Mouse (Mus musculus): Measurements from ENCODE around the gene Tbpl1.

Tbpl1 gene

DNA sequence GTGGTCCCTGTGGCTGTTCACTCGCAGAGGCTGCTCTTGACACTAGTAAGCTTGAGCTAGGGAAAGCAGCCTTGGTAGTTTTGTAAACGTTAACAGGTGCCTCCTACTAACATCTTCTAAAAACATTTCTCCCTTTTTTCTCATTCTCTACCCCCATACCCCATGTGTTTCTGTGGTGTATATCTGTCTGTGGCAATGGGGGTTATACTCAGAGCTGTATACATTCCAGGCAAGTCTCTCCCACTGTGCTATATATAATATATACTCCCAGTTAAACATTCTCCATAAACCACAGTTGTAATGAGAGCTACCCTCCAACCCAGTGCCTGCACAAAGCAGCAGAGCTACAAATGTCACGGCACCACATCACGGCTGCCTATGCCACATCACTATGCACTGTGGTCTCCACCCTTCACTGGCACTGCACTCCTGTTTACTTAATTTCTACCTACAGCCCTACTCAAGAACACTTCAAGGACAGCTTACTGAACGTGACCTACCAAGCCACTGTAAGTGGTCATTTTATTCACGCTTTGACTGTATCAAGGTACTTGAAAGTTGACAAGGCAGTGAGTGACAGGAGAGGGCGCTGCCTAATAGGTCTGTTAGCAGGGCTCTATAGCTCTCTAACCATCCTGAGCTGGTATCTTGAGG is 23.4 kb downstream of the Tbpl1 start:
- no peak for DNase-seq

DNA sequence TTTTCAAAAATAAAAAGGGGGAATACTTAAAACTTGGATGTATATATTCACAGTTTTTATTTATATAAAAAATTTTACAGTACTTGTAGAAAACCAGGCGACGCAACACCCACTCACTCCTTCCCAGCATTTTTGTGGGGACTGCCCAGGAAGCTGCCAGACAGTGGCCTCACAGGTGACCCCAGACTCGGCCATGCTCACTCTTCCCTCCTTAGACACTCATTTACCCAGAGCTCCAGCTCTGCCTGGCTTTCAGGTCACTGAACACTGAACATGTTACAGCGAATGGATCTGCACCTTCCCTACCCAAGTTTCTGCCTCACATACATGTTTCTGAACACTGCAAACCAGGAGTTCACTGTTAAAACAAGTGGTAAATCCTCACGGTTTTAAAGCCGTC is 27.9 kb downstream of the Tbpl1 start:
- no peak for DNase-seq

DNA sequence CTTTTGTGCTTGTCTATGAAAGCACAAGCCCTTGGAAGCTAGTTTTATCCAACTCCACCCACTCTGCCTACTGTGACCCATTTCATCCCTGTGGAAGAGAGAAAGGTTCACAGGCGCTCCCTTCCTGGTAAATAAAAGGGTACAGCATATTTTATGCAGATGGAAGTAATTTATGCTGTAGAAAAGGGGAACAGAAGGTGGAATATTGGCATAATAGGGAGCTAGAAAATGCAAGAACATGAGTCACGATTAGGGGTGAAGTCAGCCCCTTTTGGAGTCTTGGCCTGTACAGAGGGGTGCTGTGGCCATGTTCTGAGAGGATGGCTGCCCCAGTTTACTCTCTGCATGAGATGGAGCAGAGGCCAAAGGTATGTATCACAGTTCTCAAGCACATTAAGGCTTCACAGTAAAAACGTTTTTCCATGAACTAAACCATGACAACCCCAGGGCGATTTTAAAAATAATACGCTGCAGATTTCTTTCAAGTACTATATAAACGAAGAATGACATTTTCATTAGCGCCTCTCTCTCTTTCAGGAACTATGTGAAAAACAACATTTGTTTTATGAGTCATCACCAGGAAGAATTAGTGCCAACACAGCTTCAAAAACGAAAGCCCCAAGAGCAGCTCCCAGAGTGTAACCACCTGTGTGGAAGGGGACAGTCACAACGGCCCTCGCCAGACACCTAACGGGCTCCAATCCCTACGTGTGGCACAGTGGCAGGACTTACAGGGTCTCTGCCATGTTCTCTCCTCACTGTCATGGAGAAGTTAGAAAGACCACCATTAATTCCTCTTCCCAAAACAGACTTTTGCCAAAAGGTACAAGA is 30.0 kb downstream of the Tbpl1 start:
- no peak for DNase-seq

DNA sequence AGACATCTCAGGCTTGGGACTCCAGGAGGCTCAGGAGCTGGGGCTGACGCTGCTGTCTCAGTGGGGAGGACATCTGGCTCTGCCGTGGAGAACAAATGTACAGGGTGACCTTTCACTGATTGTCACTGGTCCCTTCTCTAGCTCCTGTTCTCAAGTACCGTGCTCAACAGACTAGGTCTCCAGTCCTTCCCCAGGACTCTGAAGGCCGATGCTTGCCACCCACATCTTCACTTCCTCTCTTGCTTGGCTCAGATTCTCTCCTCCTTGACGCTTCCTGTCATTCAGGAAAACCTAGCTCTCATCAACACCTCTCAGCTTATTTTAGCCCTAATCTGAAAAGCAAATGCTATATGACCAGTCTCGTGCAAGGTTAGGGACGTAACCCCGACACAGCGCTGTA is 31.0 kb downstream of the Tbpl1 start:
- DNase-seq, result no peak

DNA sequence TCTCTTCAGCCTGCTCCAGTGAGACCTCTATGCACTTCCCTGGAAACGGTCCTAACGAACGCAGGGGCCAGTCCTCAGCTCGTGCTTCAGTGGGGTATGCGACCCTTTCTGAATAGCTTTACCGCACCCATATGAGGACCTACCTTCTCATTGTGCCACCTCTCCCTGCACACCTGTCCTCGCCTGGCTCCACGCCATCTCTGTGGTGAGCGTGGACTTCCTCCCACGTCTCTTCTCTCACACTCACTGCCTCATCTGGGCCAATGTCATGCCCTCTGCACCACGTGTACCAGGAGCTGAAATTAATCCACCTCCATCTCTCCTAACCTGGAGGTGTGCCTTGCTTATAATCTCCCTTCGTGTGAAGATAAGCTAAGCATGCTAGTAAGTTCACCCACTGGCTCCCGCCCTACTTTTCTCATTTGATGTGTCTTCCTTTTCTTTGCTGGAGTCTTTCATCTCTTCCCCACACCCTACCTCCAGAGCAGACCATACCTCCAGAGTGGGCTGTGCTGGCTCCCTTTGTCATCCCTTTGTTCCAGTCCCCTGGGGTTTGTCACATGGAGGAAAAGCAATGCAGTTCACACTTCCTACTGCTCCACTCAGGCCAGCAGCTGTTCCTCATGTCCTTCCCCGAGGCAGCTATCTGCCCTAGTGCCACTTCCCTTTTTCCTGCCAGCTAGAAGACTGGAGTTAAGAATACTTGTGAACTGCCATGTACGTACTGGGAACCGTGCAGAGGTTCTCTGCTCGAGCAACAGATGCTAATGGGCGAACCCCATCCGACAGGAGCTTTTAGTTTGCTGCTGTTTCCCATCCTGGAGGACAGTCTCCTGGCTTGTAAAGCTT is 32.0 kb downstream of the Tbpl1 start:
- no peak for DNase-seq

DNA sequence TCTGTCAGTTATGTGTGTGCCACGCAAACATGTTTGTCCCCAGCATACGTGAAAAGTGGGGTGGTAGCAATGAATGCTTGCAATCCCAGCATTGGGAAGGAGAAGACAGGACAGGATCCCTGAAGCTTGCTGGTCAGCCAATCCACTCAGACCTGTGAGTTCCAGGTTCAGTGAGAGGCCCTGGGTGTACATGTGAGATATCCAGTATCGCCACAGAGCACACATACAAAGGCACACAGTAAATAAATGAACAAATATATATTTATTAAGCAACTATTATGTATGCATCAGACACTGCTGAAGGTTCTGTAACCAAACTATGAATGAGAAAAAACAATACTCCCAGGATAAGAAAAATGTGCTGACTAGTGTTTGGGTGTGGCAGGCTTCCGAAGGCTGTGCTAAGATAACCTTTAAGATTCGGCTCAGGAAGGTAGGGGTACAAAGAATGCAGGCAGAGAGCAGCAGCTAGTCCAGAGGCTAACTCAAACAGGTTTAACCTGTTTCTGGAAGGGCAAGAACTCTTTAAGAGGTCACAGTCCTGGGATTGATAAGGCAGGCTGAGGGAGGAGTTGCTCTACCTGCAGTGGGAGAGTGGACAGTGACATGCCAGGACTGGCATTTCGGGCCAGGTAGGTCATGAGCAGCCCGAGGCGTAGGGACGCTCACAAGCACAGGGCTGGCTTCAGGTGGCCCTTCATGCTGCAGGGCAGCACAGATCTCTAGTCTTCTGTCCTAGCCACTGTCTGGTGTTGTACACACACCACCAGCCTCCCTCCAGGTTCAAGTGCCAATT is 33.4 kb downstream of the Tbpl1 start:
- DNase-seq, result no peak

DNA sequence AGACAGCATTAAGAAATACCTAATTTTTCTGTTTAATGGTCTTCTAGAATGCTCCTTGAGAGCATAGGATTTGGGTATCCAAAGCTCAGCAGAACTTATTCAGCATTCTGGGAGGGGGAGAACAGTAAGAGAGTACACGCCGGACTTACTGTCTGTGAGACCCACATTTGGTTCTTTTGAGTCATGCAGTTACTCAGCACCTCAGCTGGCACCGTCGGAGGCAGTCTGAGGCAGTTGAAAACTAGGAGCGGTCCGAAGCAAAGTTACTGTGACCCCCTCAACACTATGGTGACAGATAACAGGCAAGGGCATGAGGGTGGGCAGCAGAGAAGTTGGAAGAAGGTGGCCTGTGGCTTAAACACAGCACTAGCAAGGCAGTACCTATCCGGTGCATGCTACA is 34.9 kb downstream of the Tbpl1 start:
- DNase-seq, result no peak

DNA sequence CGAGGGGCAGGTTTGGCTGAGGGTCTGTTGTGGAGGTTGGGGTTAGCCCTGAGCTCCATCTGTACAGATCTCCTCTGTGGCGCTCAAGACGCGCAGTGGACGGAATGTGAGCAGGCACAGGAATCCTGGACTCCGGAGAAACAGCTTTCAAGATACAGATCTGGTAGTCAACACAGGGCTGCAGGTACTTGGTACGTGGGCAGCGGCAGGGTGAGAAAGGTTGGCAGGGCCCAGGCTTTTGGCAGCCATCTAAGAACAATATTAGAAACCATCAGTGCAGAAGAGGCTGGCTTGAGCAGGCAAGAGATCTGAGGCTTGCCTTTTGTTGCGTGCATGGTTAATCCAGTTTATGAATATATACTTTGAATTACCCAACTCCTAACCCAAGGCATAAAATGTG is 35.5 kb downstream of the Tbpl1 start:
- DNase-seq, result no peak

DNA sequence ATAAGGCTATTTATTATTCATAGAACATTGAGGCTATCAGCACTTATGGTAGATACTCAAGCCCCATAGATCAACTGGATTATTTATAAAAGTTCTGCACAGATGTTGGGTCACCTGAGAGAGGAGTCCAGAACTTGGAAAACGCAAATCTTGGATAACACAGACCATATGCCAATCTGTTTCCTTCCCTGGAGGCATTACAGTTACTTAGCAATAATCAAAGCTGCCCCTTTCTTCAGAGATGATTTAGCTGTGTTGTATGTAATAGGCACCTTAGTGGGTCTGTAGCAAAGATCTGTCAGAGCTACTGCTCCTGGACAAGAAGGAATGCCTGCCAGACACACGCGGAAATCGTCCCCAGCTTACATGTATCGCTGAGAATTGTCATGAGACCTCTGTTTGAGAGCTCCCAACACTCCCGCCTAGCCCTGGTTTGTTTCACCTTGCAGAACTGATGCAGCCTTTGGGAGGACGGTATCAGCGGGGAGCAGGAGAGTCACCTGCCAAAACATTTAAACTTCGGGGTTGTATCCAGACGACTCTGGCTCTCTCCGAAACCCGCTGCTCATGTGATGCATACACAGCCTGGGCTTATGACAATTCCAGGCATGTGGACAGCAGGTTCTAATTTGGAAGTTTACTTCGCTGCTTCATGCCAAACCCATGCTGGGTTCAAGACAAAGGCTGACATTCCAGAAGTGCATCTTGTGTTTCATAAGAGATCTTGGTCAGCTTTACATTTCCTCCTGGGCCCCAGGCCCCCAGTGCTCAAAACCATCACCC is 55.7 kb downstream of the Tbpl1 start:
- peak; percentile 40 for DNase-seq

DNA sequence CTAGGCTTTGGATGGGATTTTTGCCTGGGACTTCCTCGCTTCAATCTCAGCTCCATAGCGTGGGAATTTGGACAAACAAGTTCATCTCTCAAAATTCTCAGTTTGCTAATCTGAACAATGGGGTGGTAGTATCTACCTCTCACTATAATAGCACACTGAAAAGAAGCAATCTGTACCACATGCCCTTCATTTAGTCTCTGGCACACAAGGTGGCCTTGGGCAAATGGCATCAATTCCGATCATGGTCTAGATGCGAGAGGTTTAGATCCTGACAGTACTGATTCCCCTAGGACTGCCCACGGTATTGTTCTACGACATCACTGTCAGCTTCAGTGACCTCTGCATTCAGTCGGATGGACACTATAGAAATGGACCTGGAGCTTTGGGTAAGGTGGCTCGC is 57.6 kb downstream of the Tbpl1 start:
- DNase-seq, result no peak

DNA sequence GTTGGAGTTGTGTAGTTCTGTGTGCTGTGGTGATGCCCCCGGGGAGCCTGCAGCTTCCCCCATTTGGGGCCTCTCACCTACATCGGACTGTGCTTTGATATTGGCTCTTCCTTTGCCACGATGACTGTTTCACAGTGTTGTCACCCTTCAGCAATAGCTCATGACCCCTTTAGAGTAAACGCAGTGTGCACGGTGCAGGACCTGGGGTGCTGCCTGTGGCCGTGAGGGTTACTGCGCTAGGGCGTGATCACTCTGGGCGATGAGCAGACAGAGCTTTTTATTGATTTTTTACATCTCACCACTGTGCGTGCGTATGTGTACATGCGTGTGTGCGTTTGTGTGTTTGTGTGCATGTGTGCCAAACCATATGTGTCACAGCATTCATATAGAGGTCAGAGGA is 63.2 kb downstream of the Tbpl1 start:
- DNase-seq, result no peak

DNA sequence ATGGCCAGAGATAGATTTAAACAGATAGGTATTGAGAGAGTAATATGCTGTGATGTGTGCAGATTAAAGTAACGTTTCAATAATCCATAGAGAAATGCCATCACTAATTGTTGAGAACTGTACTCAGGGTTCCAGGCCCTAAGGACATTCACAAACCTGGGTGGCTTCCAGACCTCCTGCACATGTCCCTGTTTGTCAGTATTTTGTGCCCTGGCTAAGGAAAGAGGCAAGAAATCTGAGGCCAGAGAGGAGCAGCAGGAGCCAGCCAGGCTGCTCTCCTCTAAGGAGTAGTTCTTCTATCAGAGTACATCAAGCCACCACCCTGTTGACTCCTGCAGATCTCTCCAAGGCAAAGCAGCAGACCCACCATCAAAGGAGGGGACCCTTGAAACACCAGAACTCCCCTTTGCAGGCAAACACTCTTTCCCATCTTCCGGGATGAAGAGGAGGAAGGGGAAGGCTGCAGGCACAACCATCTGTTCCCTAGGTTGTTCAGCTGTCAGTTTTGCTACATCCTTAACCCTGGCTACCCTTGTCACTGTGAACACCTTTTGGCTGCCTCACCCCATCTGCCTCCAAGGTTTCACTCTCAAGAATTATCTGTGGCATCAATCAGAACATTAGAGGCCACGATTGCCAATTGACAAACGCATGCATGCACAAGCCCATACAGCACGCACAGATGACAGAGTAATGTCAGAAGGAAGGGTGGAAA is 71.3 kb downstream of the Tbpl1 start:
- DNase-seq, result no peak

DNA sequence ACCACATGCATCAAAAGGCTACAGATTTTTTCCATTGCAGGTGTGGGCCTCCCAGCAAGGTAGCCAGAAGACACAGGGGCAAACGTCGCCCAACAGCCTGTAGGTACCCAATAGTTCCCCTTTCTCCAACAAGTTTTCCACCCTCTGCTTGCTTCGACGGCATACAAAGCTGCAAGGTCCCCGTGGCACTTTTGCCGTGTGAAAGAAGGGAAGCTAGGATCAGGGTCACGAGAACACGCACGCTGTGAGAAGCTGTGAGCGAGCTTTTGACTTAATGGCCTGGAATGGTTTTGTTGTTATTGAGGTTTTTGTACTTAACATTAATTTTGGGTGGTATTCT is 72.4 kb downstream of the Tbpl1 start:
- no peak for DNase-seq

DNA sequence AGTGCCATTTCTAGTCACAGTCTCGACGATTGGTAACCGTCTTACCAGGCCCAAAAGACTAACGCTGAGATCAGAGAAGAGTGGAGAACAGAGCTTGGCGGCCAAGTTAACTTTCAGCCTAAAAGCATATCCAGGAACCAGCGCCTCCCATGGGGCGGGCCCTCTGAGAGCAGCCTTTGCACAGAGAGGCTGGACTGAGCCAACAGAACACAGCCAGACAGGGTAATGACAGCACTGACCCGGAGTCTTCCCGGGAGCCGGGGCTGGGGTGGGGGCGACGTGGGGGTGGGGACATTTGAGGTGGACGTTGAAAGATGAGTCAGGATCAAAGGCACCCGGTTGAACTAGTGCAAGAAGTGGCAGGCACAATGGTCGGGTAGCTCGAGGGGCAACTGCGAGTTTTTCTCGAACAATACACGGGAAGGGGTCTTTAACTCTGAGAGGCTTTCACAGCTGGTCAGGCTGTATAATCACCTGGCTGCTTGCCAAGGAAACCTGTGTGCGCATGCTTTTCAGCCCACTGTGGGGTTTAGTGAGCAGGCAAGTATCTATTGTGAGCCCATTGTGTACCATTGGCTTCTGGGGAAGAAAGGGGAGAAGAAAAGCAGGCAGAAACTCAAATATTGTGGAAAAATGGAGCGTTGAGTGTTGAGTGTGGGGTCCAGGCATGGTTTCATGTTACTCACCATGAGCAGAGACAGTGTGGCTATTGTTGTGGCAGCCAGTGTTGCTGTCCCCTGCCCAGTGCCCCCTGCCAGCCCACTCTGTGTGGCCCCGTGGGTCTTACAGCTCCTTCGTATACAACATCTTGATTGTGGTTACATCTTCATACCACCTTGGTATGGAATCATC is 73.0 kb downstream of the Tbpl1 start:
- DNase-seq, result peak; percentile 80

Measured in embryo, embryonic 11 days (tissue).